Mouse (Mus musculus) spleen, postnatal 4 days (tissue): ENCODE results near the gene Gm11037.
A peak's percentile ranks its signal among the peaks of the same experiment; 100 is the strongest.

ENCODE experiments used
- DNase-seq, 2 experiments: peaks; one replicate each; pipeline ENCODE4 v3.0.0; 2022; ENCODE audit warnings: low spot score in 2 of 2

Gene Gm11037

DNA sequence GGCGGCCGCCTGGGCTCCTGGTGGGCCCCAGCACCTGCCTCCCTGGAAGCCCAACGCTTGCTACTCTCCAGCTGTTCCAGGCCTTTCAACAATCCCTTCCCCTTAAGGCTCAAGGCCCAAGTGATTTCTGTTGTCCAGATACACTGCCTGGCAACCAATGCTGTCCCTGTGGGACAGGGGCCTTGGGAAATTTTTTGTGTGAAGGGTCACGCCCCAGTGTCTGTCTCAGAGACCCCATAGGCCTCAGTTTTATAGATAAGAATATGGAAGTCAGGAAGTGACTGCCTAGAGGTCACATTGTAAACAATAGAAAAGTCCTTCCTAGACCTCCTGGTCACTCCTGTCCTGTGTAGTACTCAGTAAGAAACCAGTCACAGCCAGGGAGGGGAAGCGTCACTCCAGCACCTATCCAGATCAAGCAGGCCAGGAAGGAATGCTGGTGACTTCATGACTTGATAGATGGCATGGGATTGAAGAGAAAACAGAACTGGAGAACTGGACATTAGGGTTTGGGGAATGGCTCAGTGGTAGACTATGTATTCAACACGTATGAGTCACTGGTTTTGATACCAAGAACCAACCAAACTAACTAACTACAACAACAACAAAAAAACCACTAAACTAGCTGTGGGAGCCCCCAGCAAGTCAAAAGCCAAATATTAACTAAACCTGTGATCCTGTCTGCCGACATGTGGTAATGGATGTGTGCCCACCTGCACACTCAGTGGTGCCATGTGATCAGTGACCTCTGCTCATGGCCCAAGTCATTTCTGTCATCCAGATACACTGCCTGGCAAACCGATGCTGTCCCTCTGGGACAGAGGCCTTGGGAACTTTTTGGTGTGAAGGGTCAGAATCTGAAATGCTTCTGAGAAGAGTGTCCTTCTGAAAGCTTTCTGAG lies 15.3 kb downstream of the Gm11037 start:
- no peak for DNase-seq

DNA sequence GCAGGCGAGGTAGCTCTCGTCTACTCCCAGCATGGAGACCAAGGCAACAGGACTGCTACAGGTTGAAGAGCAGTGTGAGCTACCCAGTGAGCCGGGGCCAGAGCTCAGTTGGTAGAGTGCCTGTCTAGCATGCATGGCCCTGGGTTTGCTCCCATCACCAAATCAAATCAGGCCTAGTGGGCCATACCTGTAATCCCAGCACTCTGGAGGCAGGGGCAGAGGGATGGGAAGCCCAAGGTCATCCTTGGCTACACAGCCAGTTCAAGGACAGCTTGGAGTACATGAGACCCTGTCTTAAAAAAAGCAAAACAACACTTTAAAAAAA lies 15.9 kb downstream of the Gm11037 start:
- no peak for DNase-seq

DNA sequence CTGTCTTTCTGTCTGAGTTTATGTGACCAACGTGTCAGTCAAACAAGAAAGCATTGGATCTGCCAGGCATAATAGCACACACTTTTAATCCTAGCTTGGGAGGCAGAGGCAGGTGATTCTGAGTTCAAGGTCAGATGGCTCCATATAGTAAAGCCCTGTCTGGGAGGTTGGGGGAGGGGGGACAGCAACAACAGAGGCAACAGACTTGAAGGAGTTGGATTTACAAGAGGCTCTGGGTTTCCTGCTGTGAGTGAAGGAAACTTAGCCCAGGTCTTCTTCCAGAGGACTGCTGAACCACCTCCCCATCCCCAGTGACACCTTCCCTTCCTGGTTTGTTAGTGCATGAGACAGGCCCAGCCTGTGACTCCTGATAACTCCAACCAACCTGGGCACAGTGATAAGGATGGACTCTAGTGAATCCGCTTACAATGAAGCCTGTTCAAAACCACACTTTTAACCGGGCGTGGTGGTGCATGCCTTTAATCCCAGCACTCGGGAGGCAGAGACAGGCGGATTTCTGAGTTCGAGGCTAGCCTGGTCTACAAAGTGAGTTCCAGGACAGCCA lies 19.0 kb downstream of the Gm11037 start:
- no peak for DNase-seq

DNA sequence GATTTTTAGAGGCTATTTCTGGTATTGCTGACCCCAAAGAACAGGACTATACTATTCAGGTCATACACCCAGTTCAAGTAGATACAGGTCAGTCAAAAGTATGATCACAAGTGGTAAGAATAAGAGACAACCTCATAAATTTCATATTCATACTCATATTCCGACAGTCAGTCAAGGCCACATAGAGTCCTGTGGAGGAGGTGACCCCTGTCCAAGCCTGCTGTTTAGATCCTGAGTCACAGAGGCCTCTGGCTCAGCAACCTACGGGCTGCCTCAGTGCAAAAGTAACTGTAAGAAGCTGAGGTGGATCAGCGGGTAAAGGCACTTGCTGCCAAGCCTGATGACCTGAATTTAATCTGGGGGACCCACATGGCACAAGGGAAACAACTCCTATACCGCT lies 20.7 kb downstream of the Gm11037 start:
- no peak for DNase-seq

DNA sequence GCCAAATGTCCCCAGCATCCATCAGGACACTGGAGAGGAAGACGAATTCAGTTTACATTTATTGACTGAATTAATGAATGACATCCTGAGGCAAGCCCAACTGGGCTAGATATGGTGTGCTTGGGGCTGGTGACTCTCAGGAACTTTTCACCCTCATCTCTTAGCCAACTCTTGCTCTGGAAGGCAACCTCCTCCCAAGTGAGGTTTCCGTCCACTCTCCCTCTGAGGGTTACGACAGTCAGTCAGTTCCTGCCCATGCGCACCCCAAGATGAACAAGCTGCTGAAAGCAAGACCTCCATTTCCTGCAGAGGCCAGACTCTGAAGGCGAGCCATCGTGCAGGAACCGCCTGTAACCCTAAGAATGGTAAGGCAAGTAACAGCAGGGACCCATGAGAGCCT lies 23.7 kb downstream of the Gm11037 start:
- DNase-seq, result no peak

DNA sequence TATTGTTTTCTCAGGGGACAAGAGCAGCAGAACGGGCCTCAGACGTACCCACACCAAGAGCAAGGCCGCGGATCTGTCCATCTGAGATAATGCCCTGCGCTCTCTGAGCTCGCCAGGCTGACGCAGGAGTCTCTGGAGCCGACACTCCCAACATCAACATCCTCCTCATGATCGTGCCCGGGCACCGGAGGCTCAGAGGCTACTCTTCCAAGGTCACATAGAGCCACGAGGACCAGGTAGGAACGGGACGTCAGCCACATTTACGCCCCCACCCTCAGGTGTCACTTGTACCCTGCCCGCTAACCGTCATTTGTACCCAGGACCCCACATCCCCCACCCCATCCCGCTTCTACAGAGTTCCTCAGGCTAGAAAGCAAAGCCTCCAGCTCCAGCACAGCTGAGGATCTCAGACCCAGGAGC lies 26.2 kb downstream of the Gm11037 start:
- peak; percentile 73 to 86 for DNase-seq

DNA sequence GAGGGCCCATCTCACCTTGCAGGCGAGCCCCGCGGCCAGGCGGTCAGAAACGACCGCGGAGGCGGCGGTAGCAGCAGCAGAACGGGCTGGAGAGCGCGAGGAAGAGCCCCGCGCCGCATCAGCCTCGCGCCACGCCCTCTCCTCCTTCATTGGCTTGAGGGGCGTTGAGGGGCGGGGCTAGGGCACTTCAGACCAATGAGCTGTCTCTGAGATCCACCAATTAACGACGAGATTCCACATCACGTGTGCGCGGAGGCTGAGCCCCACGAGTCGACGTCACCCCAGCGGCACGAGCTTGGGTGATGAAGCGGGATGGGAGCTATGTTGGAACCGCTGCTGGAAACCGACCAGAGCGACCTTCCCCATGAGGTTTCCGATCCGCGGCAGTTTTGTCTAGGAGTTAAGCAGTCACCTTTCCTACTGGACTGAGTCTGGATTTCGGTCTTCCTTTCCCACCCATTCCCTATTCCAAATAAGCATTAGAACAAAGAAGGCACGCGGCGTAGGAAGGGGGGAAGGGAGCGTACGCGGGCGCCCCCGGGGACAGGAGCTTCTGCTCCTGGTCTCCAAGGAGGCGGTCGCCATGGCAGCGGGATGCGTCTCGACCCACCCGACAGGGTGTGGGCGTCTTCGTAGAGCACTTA lies 26.8 kb downstream of the Gm11037 start, which contains the start of gene 1700037H04Rik:
Gene 1700037H04Rik, minus strand, starts transcription at position 144 of the 644 bp plus-strand sequence.
- peak; percentile 97 for DNase-seq

DNA sequence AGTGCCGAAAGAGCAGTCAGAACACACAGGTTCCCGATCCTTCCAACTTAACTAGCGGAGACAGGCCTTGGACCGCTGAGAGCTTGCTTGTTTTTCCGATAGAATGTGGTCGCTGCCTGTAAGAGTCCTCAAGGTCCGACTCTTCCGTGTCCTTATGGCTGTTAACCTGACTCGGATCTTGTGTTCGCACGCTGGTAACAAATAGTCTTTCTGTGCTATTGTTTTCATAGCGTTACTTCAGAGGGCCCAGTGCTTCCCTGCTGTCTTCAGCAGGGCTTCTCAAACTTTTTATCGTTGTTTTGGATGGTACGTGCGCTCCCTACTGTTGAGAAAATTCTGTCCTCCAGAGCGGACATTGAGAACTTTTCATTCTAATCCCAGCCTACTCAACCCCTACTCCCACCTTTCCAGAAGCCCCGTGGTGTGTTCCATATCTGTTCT lies 27.4 kb downstream of the Gm11037 start:
- DNase-seq, result peak in 1 of 2 experiments; percentile 65

DNA sequence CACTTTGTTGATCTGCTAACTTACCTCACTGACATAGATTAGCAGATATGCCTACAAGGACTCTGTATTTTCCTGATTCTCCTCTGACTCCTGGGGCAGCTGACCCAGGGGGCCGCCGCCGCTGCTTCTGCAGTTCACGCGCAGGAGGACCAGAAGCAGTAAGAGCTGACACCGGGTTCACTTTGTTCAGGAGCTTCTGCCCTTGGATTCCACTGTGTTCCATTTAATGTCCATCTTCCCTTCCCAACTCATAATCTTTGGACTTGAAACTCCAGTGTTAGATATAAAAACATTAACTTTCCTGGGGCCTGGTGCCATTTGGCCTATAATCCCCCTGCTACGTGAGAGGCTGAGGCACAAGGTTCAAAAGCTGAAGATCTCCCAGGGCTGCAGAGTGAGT lies 30.6 kb downstream of the Gm11037 start:
- no peak for DNase-seq

DNA sequence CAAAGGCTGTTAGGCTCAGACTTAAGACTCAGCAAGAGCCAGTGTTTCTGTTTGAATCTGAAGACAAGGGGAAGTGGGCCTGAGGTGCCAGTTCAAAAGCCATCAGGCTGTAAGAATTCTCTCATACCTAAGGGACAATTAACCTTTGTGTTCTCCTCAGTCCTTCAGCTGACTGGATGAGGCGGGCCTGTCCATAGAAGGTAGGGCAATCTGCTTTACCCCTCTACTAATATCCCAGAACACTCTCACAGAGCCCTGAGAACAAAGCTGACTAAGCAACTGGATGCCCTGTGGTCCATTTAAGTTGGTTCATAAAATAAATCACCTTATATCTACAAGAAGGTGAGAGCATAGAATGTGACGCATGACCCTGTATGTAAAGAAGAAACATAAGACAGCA lies 32.9 kb downstream of the Gm11037 start:
- no peak for DNase-seq

DNA sequence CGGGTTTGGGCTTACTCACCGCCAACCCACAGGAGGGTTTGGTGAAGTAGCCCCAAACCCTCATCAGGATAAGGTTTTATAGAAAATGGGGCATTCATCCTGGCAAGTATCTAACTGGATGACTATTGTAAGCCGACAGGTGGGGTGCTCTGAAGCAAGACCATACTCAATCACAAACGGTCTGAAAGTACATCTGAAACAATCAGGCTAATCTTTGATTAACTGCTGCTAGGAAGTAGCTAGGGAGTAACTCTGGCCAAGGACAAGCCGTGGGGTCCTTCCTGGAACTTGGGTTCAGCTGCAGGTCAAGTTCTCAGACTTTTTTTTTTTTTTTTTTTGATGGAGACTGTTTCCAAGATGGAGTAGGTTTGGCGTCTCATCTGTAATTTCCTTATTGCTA lies 34.7 kb downstream of the Gm11037 start:
- no peak for DNase-seq

DNA sequence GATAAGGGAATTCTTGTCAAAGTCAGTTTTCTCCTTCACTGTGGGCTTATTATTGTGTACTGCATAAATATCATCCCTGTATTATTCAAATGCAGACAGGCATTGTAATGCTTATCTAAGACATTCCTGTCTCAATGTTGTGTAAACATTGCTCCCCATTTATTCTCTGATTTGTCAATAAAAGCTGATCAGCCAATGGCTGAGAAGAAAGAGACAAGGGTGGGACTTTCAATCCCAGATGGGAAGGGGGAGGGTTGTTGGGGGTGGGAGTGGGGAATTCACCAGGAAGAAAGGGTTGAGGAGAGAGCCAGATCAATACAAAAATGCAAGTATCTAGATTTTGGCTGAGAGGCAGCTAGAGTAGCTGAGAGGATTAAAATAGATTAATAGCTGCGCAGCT lies 35.6 kb downstream of the Gm11037 start:
- no peak for DNase-seq

DNA sequence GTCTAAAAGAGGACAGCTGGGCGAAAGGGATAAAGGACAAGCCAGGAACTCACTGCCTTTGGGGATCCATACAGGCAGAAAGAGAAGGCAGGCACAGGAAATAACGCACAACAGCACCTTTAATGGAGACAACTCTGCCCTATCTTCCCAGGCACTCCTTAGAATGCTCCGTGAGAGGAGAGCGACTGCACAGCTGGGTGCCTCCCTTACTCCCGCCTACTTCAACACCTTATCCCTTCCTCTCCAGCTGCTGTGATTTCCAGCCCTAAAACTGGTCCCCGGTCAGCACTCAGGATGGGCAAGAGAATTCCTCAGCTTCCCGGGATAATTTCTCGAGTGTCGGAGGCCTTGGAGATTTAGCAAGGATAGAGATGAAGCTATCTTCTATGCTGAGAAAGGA lies 37.6 kb downstream of the Gm11037 start:
- no peak for DNase-seq

DNA sequence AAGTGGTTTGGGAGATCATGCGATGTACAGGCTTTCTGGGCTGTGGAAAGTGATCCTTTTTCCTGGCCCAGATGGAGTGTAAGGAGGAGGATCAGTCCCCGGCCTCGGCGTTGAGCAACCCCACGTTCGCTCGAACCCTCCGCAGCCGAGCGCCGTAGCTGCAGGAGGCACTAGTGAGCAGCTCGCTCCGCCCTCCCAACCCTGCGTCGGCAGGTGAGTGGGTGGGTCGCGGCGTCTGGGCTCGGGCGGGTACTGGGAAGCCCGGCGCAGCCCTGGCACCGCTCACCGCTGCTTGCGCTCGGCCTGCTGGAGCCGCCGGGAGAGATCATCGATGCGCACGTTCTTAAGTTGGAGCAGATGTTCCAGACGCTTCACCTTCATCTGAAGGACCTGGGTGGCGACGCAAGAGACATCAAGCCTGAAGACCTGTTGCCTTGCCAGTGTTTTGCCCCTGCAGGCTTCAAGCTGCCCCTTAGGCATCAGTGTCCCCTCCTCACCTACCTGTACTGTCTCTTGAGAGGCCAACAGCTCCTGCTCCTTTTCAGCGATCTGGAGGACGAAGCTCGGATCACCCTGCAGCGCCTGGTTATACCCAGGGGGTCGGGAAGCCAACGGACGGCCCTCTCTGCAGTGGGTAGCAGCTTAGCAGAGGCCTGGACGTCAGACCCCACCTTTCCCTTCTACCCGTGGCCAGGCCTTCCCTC lies 38.3 kb downstream of the Gm11037 start:
- DNase-seq, result peak; percentile 65 to 83

DNA sequence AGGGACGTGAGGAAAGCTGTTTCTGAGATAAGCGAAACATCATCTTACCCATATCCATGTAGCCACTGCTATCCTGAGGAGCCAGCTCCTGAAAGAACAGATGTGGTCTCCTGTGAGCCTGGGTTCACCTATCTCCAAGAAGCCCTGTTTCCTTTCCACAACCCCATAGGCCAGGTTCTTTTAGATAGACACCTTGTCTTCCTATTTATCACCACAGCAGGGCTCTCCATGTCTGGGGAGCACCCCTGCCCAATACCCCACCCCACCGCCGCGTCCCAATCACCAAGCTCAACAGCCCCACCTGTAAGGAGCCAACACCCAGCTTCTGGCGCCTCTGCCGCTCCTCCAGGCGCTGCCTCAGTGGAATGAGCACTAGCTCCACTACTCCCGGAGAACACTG lies 39.0 kb downstream of the Gm11037 start:
- DNase-seq, result peak in 1 of 2 experiments; percentile 68

DNA sequence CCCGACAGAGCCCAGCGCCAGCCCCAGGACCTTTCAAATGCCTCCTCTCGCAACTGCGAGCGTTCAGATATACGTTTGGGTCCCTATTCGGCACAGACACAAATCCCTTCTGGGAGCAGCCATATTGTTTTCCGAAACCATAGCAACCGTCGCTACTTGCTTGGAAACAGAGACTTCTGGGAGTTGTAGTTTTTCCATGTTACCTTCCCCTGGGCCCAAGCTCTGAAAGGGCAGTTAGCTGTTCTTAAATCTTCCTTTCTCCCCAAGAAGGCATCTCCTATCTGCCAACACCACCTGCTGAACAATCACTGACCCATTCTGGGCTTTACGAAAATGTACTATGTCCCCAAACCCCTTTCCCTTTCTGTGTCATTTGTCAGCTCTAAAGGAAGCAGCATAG lies 41.4 kb downstream of the Gm11037 start:
- peak in 1 of 2 experiments; percentile 72 for DNase-seq

DNA sequence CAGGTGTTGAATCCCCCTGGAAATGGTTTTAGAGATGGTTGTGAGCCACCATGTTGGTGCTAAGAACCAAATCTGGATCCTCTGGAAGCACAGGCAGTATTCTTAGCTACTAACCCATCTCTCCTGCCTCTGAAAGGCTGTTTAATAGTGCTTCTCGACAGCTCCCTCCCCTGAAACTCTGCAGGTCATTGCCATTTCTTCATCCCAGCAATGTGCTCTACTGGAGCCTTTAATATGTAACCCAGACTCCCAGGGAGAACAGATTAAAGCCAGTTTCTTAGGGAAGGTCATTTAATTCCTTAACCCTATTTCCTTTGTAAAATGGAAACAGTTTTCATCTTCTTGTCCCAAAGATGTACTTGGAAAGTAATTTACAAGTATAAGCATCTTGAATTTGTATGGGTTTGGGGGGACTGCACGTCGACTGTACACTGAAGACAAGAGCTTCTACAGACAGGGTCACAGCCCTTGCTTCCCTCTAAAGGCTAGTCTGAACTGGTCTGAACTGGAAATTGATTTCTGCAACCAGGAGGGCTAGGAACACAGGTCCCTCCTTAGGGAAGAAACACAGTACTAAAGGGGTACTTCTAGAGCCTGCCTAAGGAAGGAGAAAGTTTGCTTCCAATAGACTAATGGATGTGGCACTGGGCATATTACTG lies 42.1 kb downstream of the Gm11037 start:
- no peak for DNase-seq

DNA sequence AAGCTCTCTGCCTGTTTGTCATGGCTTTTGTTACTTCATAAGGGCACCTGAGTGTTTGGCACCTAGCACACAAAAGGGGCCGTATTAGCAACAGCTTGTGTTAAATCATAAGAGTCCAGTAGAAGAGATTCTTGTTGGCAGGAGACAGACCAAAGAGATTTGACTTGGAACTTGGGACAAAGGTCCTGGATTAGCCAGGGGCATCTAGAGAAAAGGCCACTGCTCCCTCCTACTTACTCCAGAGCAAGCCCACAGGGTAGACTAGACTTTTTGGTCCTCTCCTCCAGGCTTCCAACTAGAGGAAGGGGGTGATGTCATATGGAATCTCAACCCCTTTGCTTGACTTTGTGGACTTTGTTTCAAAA lies 42.6 kb downstream of the Gm11037 start:
- no peak for DNase-seq

DNA sequence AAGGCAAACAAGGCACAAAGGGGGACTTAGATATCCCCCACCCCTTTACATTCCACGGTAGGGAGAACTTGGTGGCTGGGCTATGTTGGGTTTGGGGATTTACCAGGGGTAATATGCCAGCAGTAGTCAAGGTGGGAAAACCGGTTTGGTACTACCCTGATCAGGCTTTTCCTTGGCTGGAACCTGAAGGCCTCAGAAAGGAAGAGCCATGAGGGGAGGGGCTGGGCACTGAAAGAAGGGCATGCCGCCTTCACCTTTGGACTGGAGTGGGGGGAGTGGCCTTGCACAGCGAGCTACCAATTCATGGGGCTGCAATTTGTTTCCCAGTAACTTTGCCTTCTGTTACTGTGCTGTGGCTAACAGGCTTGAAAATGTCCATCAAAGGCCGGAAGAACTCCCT lies 43.2 kb downstream of the Gm11037 start:
- DNase-seq, result no peak

DNA sequence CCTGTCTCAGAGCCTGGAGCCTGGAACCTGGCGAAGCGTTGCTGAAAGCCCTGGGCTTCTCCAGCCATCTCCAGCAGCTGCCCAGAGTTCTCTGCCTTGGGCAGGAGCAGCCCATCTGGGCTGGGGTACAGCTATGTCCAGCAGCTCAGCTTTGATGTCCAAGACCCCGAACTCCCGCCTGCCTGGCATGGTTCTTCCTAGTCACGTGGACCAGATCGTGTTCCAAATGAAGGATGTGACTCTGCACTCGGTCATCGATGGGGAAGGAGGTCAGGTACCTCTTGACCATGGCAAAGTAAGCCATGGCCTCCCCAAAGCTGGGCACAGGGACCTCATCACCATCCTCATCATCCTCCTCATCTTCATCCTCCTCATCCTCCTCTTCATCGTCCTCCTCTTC lies 44.6 kb downstream of the Gm11037 start:
- no peak for DNase-seq

DNA sequence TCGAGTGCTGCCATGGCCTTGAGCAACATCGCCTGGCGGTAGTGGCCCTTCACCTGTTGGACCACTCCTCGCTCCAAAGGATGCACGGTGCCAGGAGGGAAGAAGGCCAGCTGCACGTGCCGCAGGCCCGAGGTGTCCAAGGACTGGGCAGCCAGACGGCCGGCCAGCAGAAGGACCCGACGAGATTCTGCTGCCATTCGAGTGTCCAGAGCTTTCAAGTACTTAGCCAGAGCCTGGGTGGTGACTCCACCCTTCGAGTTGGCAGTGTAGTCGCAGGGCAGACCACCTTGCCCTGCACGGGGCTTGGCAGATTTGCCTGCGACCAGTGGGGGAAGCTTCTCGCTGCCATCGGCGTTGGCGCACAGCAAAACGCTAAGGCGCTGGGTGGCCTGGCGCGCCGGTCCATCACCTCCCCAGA lies 45.5 kb downstream of the Gm11037 start:
- DNase-seq, result peak in 1 of 2 experiments; percentile 73
